Comparison of ENCODE assay signal across 8 mouse cellular contexts in genomic region chr11:117655292-117656076, GRCm38 (mm10). TPM values are rescaled to one million over a fixed set of nuclear protein-coding genes. Genes with fewer than 3 reads are reported as not detected.
A peak's percentile ranks its signal among the peaks of the same experiment; 100 is the strongest.
DNase-seq lines count a peak whose midpoint lies in the region; ATAC-seq lines count a peak whose summit lies in the region.

No protein-coding gene starts in this region.

- H3K36me3 ChIP-seq in megakaryocyte, embryonic 14.5 days (replicated peaks; ENCODE audit: low read length) = no peaks in the 10 kb centered on the region
- no peaks in the 10 kb centered on the region for H3K36me3 ChIP-seq in embryonic facial prominence, embryonic 10.5 days (replicated peaks)
- no peaks in the 10 kb centered on the region for H3K36me3 ChIP-seq in limb, embryonic 12.5 days
- H3K36me3 ChIP-seq in midbrain, embryonic 15.5 days (replicated peaks) = no peaks in the 10 kb centered on the region

- 1% methylated on average over 80 of the region's 80 CpGs for WGBS in embryonic facial prominence, embryonic 10.5 days
- under 1% methylated on average over 80 of the region's 80 CpGs for WGBS in limb, embryonic 12.5 days
- WGBS in midbrain, embryonic 15.5 days = under 1% methylated on average over 72 of the region's 80 CpGs

- DNase-seq in embryonic facial prominence, embryonic 10.5 days (ENCODE audit: low spot score) = peak; percentile 77
- peak; percentile 63 for DNase-seq in kidney, adult 18-20 months
- peak; percentile 52 to 80 for DNase-seq in spleen, postnatal 4 days (ENCODE audit: low spot score in 2 of 2)

- peaks cover 31% of the 10 kb centered on the region for H3K4me1 ChIP-seq in megakaryocyte, embryonic 14.5 days
- peaks cover 51% of the 10 kb centered on the region for H3K4me1 ChIP-seq in embryonic facial prominence, embryonic 10.5 days
- H3K4me1 ChIP-seq in limb, embryonic 12.5 days (replicated peaks) = peaks cover 33% of the 10 kb centered on the region
- peaks cover 54% of the 10 kb centered on the region for H3K4me1 ChIP-seq in midbrain, embryonic 15.5 days

- peak overlapping the region; percentile 92 for H3K4me3 ChIP-seq in megakaryocyte, embryonic 14.5 days (replicated peaks)
- peak overlapping the region; percentile 78 for H3K4me3 ChIP-seq in embryonic facial prominence, embryonic 10.5 days
- H3K4me3 ChIP-seq in limb, embryonic 12.5 days (replicated peaks) = peak overlapping the region; percentile 98
- peak overlapping the region; percentile 93 for H3K4me3 ChIP-seq in midbrain, embryonic 15.5 days

- peak overlapping the region; percentile 99 for H3K9ac ChIP-seq in limb, embryonic 12.5 days (replicated peaks)
- H3K9ac ChIP-seq in midbrain, embryonic 15.5 days = peak overlapping the region; percentile 96

- H3K9me3 ChIP-seq in megakaryocyte, embryonic 14.5 days = 0 out of 2 replicates have a peak, but pooled peaks cover 5% of the 10 kb centered on the region
- no peaks in the 10 kb centered on the region for H3K9me3 ChIP-seq in embryonic facial prominence, embryonic 10.5 days
- H3K9me3 ChIP-seq in limb, embryonic 12.5 days = no peaks in the 10 kb centered on the region
- H3K9me3 ChIP-seq in midbrain, embryonic 15.5 days = no peaks in the 10 kb centered on the region

- ATAC-seq in megakaryocyte, adult 5-6 weeks (ENCODE audit: poor library complexity, severe bottlenecking) = no peak
- ATAC-seq in granulocyte monocyte progenitor cell, adult 5-6 weeks (replicated peaks; ENCODE audit: poor library complexity, severe bottlenecking) = peak; percentile 23
- no peak for ATAC-seq in limb, embryonic 12.5 days (ENCODE audit: insufficient number of reproducible peaks, insufficient read depth, low FRiP score, low TSS enrichment, low read depth)
- no peak for ATAC-seq in midbrain, embryonic 15.5 days (replicated peaks)

- peak overlapping the region; percentile 80 for H3K4me2 ChIP-seq in limb, embryonic 12.5 days
- H3K4me2 ChIP-seq in midbrain, embryonic 15.5 days = peak overlapping the region; percentile 82

- peaks cover 41% of the 10 kb centered on the region for H3K27me3 ChIP-seq in megakaryocyte, embryonic 14.5 days (replicated peaks)
- H3K27me3 ChIP-seq in embryonic facial prominence, embryonic 10.5 days (replicated peaks; ENCODE audit: low read depth, poor library complexity, severe bottlenecking) = peaks cover 27% of the 10 kb centered on the region
- H3K27me3 ChIP-seq in limb, embryonic 12.5 days = peaks cover 18% of the 10 kb centered on the region; the same call in 1 of the 2 replicates
- H3K27me3 ChIP-seq in midbrain, embryonic 15.5 days (replicated peaks) = no peaks in the 10 kb centered on the region

- H3K27ac ChIP-seq in embryonic facial prominence, embryonic 10.5 days (replicated peaks) = peak overlapping the region; percentile 96
- H3K27ac ChIP-seq in limb, embryonic 12.5 days = peak overlapping the region; percentile 97
- H3K27ac ChIP-seq in midbrain, embryonic 15.5 days = peak overlapping the region; percentile 99

RNA-seq across cellular contexts. Expression of gene Tnrc6c, which starts 1.4 kb away (rescaled TPM):
- 5.7 and 9.3 TPM in 2 replicates for polyA plus RNA-seq in megakaryocyte, embryonic 14.5 days (2012; ENCODE audit: insufficient read depth, low replicate concordance)
- 16.3 and 19.1 TPM in 2 replicates for total RNA-seq in megakaryocyte, adult 5-6 weeks (2015)
- 17.9 and 20.4 TPM in 2 replicates for total RNA-seq in megakaryocyte, adult 5-6 weeks (2017)
- polyA plus RNA-seq in embryonic facial prominence, embryonic 10.5 days (2016; fragmentation: Nextera tagmentation; extraction: Ambion mirVana) = 13.9 and 15.2 TPM in 2 replicates
- 21.9 and 24.4 TPM in 2 replicates for total RNA-seq in granulocyte monocyte progenitor cell, adult 5-6 weeks (2014; fragmentation: Nextera tagmentation)
- total RNA-seq in granulocyte monocyte progenitor cell, adult 5-6 weeks (2017) = 22.7 and 23.5 TPM in 2 replicates
- 20.0 and 22.6 TPM in 2 replicates for polyA plus RNA-seq in limb, embryonic 12.5 days (2016; fragmentation: Nextera tagmentation; extraction: Ambion mirVana)
- polyA plus RNA-seq in midbrain, embryonic 15.5 days (2015; fragmentation: Nextera tagmentation; extraction: Ambion mirVana) = 32.5 and 35.4 TPM in 2 replicates
